Mouse (Mus musculus): Measurements from ENCODE around the gene Gm45618.
"Not testable (repeated sequence)": the region's sequence is repeated elsewhere in the genome, so short reads cannot be mapped to it uniquely, and the experiment has no call there.

DNA sequence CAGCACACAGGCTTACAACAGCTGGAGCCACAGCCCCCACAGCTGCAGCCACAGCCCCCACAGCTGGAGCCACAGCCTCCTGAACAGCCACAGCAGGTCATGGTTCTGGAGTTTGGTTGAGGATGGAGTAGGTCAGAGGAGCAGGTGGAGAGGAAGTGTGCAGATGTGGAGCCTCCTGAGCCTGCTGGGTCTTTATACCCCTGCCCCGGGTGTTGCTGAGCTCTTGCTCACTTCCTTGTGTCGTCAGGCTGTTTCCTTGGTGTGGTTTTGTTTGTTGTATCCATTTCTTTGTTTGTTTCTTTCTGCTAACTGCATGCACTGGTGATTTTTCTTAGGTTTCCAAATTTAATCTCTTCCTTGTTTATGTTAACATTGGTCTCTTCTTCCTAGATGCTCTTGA is 15.4 kb upstream of the Gm45618 start, which contains the start of gene Gm39115:
- TF ChIP-seq CTCF (IDR thresholded peaks at IDR 0.05; ENCODE audit: control insufficient read depth, insufficient read depth, insufficient replicate concordance, low read depth, low read length); POLR2A (IDR thresholded peaks at IDR 0.05; ENCODE audit: control insufficient read depth, low read depth, low read length): not testable (repeated sequence)

Data from testis, adult 2 months (tissue).